Mouse (Mus musculus) testis, adult 2 months (tissue): ENCODE data around the gene Gm3676. TPM values are rescaled to one million over a fixed set of nuclear protein-coding genes. Genes with fewer than 3 reads are reported as not detected.
A peak's percentile ranks its signal among the peaks of the same experiment; 100 is the strongest.
"Not testable (repeated sequence)": the region's sequence is repeated elsewhere in the genome, so short reads cannot be mapped to it uniquely, and the experiment has no call there.

Source experiments
- H3K27ac ChIP-seq: fragments of 200-500 bp; 2 replicates; pipeline ENCODE4 v1.5.1; 2012; ENCODE audit warnings: low read depth, low read length; ENCODE audit not compliant: control insufficient read depth, insufficient read depth
- H3K27me3 ChIP-seq: fragments of 200-500 bp; 2 replicates; pipeline ENCODE4 v1.6.1; 2012; ENCODE audit warnings: mild to moderate bottlenecking, low read length, moderate library complexity; ENCODE audit not compliant: control insufficient read depth, insufficient read depth
- H3K36me3 ChIP-seq: fragments of 200-500 bp; 2 replicates; pipeline ENCODE4 v1.6.1; 2012; ENCODE audit warnings: mild to moderate bottlenecking, low read length; ENCODE audit not compliant: control insufficient read depth, insufficient read depth
- H3K4me1 ChIP-seq: fragments of 200-500 bp; 2 replicates; pipeline ENCODE4 v1.6.1; 2012; ENCODE audit warnings: low read length; ENCODE audit not compliant: control insufficient read depth, insufficient read depth
- H3K4me3 ChIP-seq: fragments of 200-500 bp; 2 replicates; pipeline ENCODE4 v1.5.1; 2012; ENCODE audit warnings: low read depth, mild to moderate bottlenecking, low read length, moderate library complexity, mixed read lengths; ENCODE audit not compliant: control insufficient read depth
- polyA plus RNA-seq: library from polyadenylated mRNA; depleted of rRNA; stranded (reverse); fragments of >200 nt; gene quantifications from 2 replicates; pipeline ENCODE4 v1.2.3, GENCODE M21; 2012; rRNA removed

The Gm3676 gene
- polyA plus RNA-seq, result 7.4 and 9.4 TPM in 2 replicates

DNA sequence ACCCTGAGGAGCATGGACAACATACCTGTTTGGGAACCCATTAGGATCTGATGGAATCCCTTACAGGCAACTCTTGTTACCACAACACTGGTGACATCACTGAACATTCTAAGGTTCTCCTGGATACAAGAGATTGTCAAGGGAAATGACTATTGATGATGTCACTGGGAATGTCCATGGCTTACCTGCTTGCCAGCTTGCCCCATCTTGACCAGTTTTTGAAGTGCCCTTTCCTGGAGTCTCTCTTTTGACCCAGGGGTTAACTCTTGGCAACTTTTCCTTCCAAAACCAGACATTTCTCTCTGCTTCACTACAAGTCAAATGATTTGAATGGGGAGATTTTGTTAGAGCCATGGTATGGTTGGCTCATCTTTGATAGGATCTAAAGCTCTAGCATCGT, at the start of gene Gm3676:
Gm3676 (minus strand) TSS at position 101 of the 400 bp plus-strand sequence.
- H3K4me1 ChIP-seq, H3K4me3 ChIP-seq, H3K27me3 ChIP-seq, H3K27ac ChIP-seq, H3K36me3 ChIP-seq: not testable (repeated sequence)

DNA sequence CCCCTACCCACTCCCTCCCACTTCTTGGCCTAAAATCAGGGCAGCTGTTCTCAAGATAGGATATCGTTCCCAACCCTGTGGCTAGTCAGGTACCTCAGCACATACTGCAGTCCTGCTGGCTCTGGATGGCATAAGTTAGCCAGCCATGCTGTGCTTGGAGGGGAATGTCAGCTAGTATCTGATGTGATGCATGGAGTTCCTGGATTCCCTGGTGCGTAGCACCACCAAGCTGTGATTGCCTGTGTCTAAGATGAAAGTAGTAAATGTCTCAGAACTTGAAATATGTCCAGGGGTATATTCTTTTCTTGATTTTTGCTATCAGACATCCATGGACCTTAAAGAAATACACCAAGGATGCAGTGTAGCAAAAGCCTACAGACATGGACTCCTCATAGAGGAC, 1.9 kb upstream of the Gm3676 start:
- H3K27ac ChIP-seq, H3K4me3 ChIP-seq, H3K36me3 ChIP-seq, H3K27me3 ChIP-seq, H3K4me1 ChIP-seq: not testable (repeated sequence)

DNA sequence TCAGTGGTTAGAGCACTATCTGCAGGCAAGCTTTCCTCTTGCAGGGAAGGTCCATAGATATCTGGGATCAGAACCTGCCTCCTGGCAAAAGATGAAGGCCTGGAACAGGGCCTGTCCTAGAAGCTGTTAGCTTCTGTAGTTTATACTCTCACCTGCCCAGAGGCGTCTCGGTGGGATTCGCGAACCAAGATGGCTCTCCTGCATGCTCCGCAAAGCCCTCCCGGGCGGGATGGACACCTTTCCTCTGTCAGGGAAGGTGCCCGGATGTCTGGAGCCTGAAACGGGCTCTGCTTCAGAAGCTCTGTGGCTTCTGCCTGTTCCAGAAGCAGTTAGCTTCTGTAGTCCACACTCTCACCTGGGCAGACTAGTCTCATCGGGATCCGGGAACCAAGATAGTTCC, 16.1 kb downstream of the Gm3676 start:
- H3K27me3 ChIP-seq, H3K27ac ChIP-seq, H3K4me1 ChIP-seq, H3K36me3 ChIP-seq, H3K4me3 ChIP-seq: not testable (repeated sequence)

DNA sequence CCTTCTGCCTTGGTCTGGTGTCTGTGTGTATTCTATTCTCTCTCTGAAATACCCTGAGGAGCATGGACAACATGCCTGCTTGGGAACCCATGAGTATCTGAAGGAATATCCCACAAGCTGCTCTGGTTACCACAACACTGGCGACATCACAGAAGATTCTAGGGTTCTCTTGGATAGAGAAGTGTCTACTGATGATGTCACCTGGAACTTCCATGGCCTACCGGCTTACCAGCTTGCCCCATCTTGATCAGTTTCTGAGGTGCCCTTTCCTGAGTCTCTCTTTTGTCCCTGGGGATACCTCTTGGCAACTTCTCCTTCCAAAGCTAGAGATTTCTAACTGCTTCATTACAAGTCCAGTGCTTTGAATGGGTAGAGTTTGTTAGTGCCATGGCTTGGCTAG, 21.8 kb downstream of the Gm3676 start, which contains the start of gene Gm3072:
Gm3072 (minus strand) TSS at position 101 of the 400 bp plus-strand sequence.
- H3K36me3 ChIP-seq, H3K4me1 ChIP-seq, H3K27me3 ChIP-seq, H3K27ac ChIP-seq: not testable (repeated sequence)
- peak within 1 kb of the TSS; percentile 42 for H3K4me3 ChIP-seq

GRCm38 (mm10) chr14:41622535-41622934, 23.8 kb downstream of the Gm3676 start:
- not testable (repeated sequence) for H3K36me3 ChIP-seq, H3K4me3 ChIP-seq, H3K27me3 ChIP-seq, H3K27ac ChIP-seq, H3K4me1 ChIP-seq

- not testable (repeated sequence) for H3K27ac ChIP-seq, H3K36me3 ChIP-seq, H3K4me3 ChIP-seq, H3K27me3 ChIP-seq, H3K4me1 ChIP-seq
These were observed 35.6 kb downstream of the Gm3676 start for GRCm38 (mm10) chr14:41610690-41611089.

DNA sequence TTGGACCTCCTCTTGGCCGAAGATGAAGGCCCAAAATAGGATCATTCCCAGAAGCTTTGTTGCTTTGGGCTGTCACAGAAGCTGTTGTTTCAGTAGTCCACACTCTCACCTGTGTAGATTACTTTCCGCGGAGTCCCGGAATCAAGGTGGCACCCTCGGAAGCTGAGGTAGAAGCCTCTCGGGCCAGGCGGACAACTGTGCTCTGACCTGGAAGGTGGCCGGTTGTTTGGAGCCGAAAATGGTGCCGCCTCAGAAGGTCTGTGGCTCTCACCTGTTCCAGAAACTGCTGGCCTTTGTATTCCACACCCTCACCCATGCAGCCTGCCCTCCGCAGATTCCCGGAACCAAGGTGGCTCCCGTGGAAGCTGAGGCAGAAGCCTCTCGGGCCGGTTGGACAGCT, 45.4 kb downstream of the Gm3676 start:
- not testable (repeated sequence) for H3K27me3 ChIP-seq, H3K4me3 ChIP-seq, H3K27ac ChIP-seq, H3K4me1 ChIP-seq, H3K36me3 ChIP-seq

Other genes with a start within 250 kb of the Gm3676 start
- 0.17 and 0.79 TPM in 2 replicates for gene Gm6482, start 238.2 kb downstream of the Gm3676 start, polyA plus RNA-seq
- gene Gm7954, start 193.0 kb downstream of the Gm3676 start, polyA plus RNA-seq, result 0.36 and 0.37 TPM in 2 replicates
- gene Gm3486, start 157.0 kb downstream of the Gm3676 start, polyA plus RNA-seq, result 7.5 and 9.8 TPM in 2 replicates
- 0.17 TPM in 2 replicates for gene Gm7970, start 90.9 kb downstream of the Gm3676 start, polyA plus RNA-seq
- 1.1 and 1.7 TPM in 2 replicates for gene 1700049E17Rik2, start 73.3 kb downstream of the Gm3676 start, polyA plus RNA-seq
- 0.28 and 0.38 TPM in 2 replicates for gene Gm3072, start 21.9 kb downstream of the Gm3676 start, polyA plus RNA-seq
- 0.26 and 0.52 TPM in 2 replicates for gene Gm8068, start 55.4 kb upstream of the Gm3676 start, polyA plus RNA-seq
- gene Gm7929, start 104.1 kb upstream of the Gm3676 start, polyA plus RNA-seq, result 0.31 TPM in 1 of 2 replicates, not detected in the other
- gene Gm47189, start 126.0 kb upstream of the Gm3676 start, polyA plus RNA-seq, result 4.7 and 4.8 TPM in 2 replicates